Mouse (Mus musculus): ENCODE data around the gene Tet3. TPM values are rescaled to one million over a fixed set of nuclear protein-coding genes. Genes with fewer than 3 reads are reported as not detected.

The Tet3 gene
- 43.8 and 47.1 TPM in 2 replicates for polyA plus RNA-seq (2015; fragmentation: Nextera tagmentation; extraction: Ambion mirVana)

- no peak for ATAC-seq (ENCODE audit: low read depth)
- no peaks in the 10 kb centered on the region for H3K9me3 ChIP-seq (ENCODE audit: control insufficient read depth, low read length)
- no peak within 1 kb of the TSS for H3K4me3 ChIP-seq (ENCODE audit: low read length)
- WGBS, result 41% methylated on average over 4 of the region's 4 CpGs
- no peak within 1 kb of the TSS for H3K9ac ChIP-seq (ENCODE audit: low read length)
- H3K4me1 ChIP-seq (replicated peaks; ENCODE audit: control insufficient read depth, insufficient read depth, low read length), result peaks cover 34% of the 10 kb centered on the region
- no peak within 1 kb of the TSS for H3K4me2 ChIP-seq (ENCODE audit: low read depth, low read length)
- no peaks in the 10 kb centered on the region for H3K27me3 ChIP-seq (ENCODE audit: control insufficient read depth, insufficient read depth, low read depth, low read length)
- H3K36me3 ChIP-seq (ENCODE audit: control insufficient read depth, insufficient read depth, low read length), result no peaks in the 10 kb centered on the region
- peak within 1 kb of the TSS; percentile 69 for H3K27ac ChIP-seq (ENCODE audit: low read length)
These were observed at the start of gene Tet3 for GRCm38 (mm10) chr6:83459034-83459644. Tet3 (minus strand) TSS chr6:83459084.

GRCm38 (mm10) chr6:83507168-83507546 lies 48.3 kb upstream of the Tet3 start:
- peak overlapping the region; percentile 63 for H3K27ac ChIP-seq (ENCODE audit: low read length)
- H3K36me3 ChIP-seq (ENCODE audit: control insufficient read depth, insufficient read depth, low read length), result no peaks in the 10 kb centered on the region
- ATAC-seq (ENCODE audit: low read depth), result peak; percentile 16
- no peaks in the 10 kb centered on the region for H3K9me3 ChIP-seq (ENCODE audit: control insufficient read depth, low read length)
- H3K4me1 ChIP-seq (replicated peaks; ENCODE audit: control insufficient read depth, insufficient read depth, low read length), result peaks cover 10% of the 10 kb centered on the region
- peak overlapping the region; percentile 65 for H3K9ac ChIP-seq (ENCODE audit: low read length)
- H3K4me2 ChIP-seq (ENCODE audit: low read depth, low read length), result peak overlapping the region; percentile 77
- peak overlapping the region; percentile 84 for H3K4me3 ChIP-seq (ENCODE audit: low read length)
- 11% methylated on average over 6 of the region's 6 CpGs for WGBS
- H3K27me3 ChIP-seq (ENCODE audit: control insufficient read depth, insufficient read depth, low read depth, low read length), result no peaks in the 10 kb centered on the region

- Histone ChIP-seq H3K9me3 (ENCODE audit: control insufficient read depth, low read length) (no peaks in the 10 kb centered on the region), H3K36me3 (ENCODE audit: control insufficient read depth, insufficient read depth, low read length) (no peaks in the 10 kb centered on the region), H3K9ac (ENCODE audit: low read length) (peak within 1 kb of the TSS; percentile 89), H3K27me3 (ENCODE audit: control insufficient read depth, insufficient read depth, low read depth, low read length) (no peaks in the 10 kb centered on the region), H3K27ac (ENCODE audit: low read length) (peak within 1 kb of the TSS; percentile 96), H3K4me3 (ENCODE audit: low read length) (peak within 1 kb of the TSS; percentile 84), H3K4me1 (replicated peaks; ENCODE audit: control insufficient read depth, insufficient read depth, low read length) (peaks cover 10% of the 10 kb centered on the region), H3K4me2 (ENCODE audit: low read depth, low read length) (peak within 1 kb of the TSS; percentile 77)
- ATAC-seq (ENCODE audit: low read depth), result peak; percentile 98
- WGBS, result under 1% methylated on average over 54 of the region's 54 CpGs
These were observed 47.6 kb upstream of the Tet3 start, which contains the start of gene Dguok for GRCm38 (mm10) chr6:83506258-83507167. Dguok (minus strand) TSS chr6:83506969.

- peak overlapping the region; percentile 84; the same call in 1 of the 2 replicates for H3K4me3 ChIP-seq (ENCODE audit: low read length)
- WGBS, result 83% methylated on average over 4 of the region's 4 CpGs
These were observed 46.7 kb upstream of the Tet3 start for GRCm38 (mm10) chr6:83505554-83505953.

GRCm38 (mm10) chr6:83503361-83503760 lies 44.5 kb upstream of the Tet3 start:
- Histone ChIP-seq H3K4me3 (ENCODE audit: low read length) (no peak overlapping the region), H3K4me1 (replicated peaks; ENCODE audit: control insufficient read depth, insufficient read depth, low read length) (peaks cover 10% of the 10 kb centered on the region), H3K27ac (ENCODE audit: low read length) (no peak overlapping the region), H3K27me3 (ENCODE audit: control insufficient read depth, insufficient read depth, low read depth, low read length) (no peaks in the 10 kb centered on the region), H3K36me3 (ENCODE audit: control insufficient read depth, insufficient read depth, low read length) (peaks cover 2% of the 10 kb centered on the region; the same call in 1 of the 2 replicates), H3K9ac (ENCODE audit: low read length) (no peak overlapping the region), H3K4me2 (ENCODE audit: low read depth, low read length) (no peak overlapping the region), H3K9me3 (ENCODE audit: control insufficient read depth, low read length) (no peaks in the 10 kb centered on the region)
- no peak for ATAC-seq (ENCODE audit: low read depth)
- 50% methylated on average over 3 of the region's 3 CpGs for WGBS

More at GRCm38 (mm10) chr6:83505554-83505953, 46.7 kb upstream of the Tet3 start:
- no peak for ATAC-seq (ENCODE audit: low read depth)
- peak overlapping the region; percentile 89; the same call in 1 of the 2 replicates for H3K9ac ChIP-seq (ENCODE audit: low read length)
- no peak overlapping the region for H3K27ac ChIP-seq (ENCODE audit: low read length)
- H3K36me3 ChIP-seq (ENCODE audit: control insufficient read depth, insufficient read depth, low read length), result no peaks in the 10 kb centered on the region
- H3K27me3 ChIP-seq (ENCODE audit: control insufficient read depth, insufficient read depth, low read depth, low read length), result no peaks in the 10 kb centered on the region
- peak overlapping the region; percentile 77 for H3K4me2 ChIP-seq (ENCODE audit: low read depth, low read length)
- no peaks in the 10 kb centered on the region for H3K9me3 ChIP-seq (ENCODE audit: control insufficient read depth, low read length)
- H3K4me1 ChIP-seq (replicated peaks; ENCODE audit: control insufficient read depth, insufficient read depth, low read length), result peaks cover 10% of the 10 kb centered on the region

GRCm38 (mm10) chr6:83502656-83503055 lies 43.8 kb upstream of the Tet3 start:
- Histone ChIP-seq H3K27ac (ENCODE audit: low read length) (no peak overlapping the region), H3K4me1 (replicated peaks; ENCODE audit: control insufficient read depth, insufficient read depth, low read length) (peaks cover 10% of the 10 kb centered on the region), H3K36me3 (ENCODE audit: control insufficient read depth, insufficient read depth, low read length) (peaks cover 2% of the 10 kb centered on the region; the same call in 1 of the 2 replicates), H3K4me2 (ENCODE audit: low read depth, low read length) (no peak overlapping the region), H3K27me3 (ENCODE audit: control insufficient read depth, insufficient read depth, low read depth, low read length) (no peaks in the 10 kb centered on the region), H3K9me3 (ENCODE audit: control insufficient read depth, low read length) (no peaks in the 10 kb centered on the region), H3K9ac (ENCODE audit: low read length) (no peak overlapping the region), H3K4me3 (ENCODE audit: low read length) (no peak overlapping the region)
- 74% methylated on average over 3 of the region's 3 CpGs for WGBS
- no peak for ATAC-seq (ENCODE audit: low read depth)

GRCm38 (mm10) chr6:83501524-83502310 lies 42.8 kb upstream of the Tet3 start:
- WGBS, result 63% methylated on average over 9 of the region's 9 CpGs
- H3K4me2 ChIP-seq (ENCODE audit: low read depth, low read length), result no peak overlapping the region
- no peak overlapping the region for H3K27ac ChIP-seq (ENCODE audit: low read length)

GRCm38 (mm10) chr6:83500462-83500861 lies 41.6 kb upstream of the Tet3 start:
- Histone ChIP-seq H3K4me3 (ENCODE audit: low read length) (no peak overlapping the region), H3K9ac (ENCODE audit: low read length) (no peak overlapping the region), H3K4me2 (ENCODE audit: low read depth, low read length) (no peak overlapping the region), H3K27ac (ENCODE audit: low read length) (no peak overlapping the region), H3K27me3 (ENCODE audit: control insufficient read depth, insufficient read depth, low read depth, low read length) (no peaks in the 10 kb centered on the region), H3K9me3 (ENCODE audit: control insufficient read depth, low read length) (no peaks in the 10 kb centered on the region), H3K36me3 (ENCODE audit: control insufficient read depth, insufficient read depth, low read length) (peaks cover 4% of the 10 kb centered on the region; the same call in 1 of the 2 replicates), H3K4me1 (replicated peaks; ENCODE audit: control insufficient read depth, insufficient read depth, low read length) (peaks cover 20% of the 10 kb centered on the region)
- WGBS, result 61% methylated on average over 3 of the region's 3 CpGs
- ATAC-seq (ENCODE audit: low read depth), result no peak

More at GRCm38 (mm10) chr6:83501524-83502310, 42.8 kb upstream of the Tet3 start:
- H3K9ac ChIP-seq (ENCODE audit: low read length), result no peak overlapping the region
- H3K27me3 ChIP-seq (ENCODE audit: control insufficient read depth, insufficient read depth, low read depth, low read length), result no peaks in the 10 kb centered on the region
- no peaks in the 10 kb centered on the region for H3K9me3 ChIP-seq (ENCODE audit: control insufficient read depth, low read length)
- H3K4me1 ChIP-seq (replicated peaks; ENCODE audit: control insufficient read depth, insufficient read depth, low read length), result peaks cover 14% of the 10 kb centered on the region
- no peak for ATAC-seq (ENCODE audit: low read depth)
- peaks cover 2% of the 10 kb centered on the region; the same call in 1 of the 2 replicates for H3K36me3 ChIP-seq (ENCODE audit: control insufficient read depth, insufficient read depth, low read length)
- H3K4me3 ChIP-seq (ENCODE audit: low read length), result no peak overlapping the region
